Mouse (Mus musculus): ENCODE measurements around the gene C1qc.

C1qc gene

DNA sequence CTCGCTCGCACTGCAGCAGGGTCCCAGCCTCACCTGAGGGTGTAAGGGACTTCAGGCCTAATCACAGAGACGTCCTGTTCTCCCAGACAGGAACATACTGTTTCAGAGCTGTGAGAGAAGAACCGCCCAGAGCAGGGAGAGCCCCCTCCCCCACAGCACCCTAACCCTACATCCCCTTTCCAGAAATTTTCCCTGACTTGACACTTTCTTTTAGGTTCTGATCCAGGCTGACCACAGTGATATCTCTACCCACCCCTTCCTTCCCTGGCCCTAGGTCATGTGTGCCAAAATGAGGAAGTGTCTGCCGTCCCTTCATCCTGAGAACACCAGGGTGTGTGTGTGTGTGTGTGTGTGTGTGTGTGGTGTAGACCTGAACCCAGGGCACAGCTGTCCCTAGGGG, at the start of gene C1qc:
Gene C1qc, minus strand, starts transcription at position 255 of the 400 bp plus-strand sequence.
- DNase-seq (ENCODE audit: low read depth, low spot score) = no peak

DNA sequence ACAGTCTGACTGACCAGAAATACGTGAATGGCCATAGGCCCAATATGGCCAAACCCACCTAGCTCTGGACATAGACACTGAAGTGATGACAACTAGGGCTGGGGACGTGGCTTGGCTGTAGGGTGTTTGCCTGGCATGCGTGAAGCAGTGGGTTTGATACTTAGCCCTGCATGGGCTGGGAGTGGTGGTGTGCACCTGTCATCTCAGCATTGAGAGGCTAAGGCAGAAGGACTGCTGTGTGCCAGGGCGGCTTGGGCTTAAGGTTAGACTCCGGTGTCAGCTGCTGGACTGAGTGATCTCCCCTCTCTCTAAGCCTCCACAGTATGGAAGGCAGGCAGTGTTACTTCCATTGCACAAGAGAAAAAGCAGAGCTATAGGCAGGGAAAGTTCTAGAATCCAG, 45.1 kb upstream of the C1qc start:
- DNase-seq (ENCODE audit: low read depth, low spot score) = no peak

- DNase-seq (ENCODE audit: low read depth, low spot score) = no peak
Measured at GRCm38 (mm10) chr4:136937344-136937743, 44.5 kb upstream of the C1qc start.

GRCm38 (mm10) chr4:136934746-136935613, 42.1 kb upstream of the C1qc start:
- no peak for DNase-seq (ENCODE audit: low read depth, low spot score)

DNA sequence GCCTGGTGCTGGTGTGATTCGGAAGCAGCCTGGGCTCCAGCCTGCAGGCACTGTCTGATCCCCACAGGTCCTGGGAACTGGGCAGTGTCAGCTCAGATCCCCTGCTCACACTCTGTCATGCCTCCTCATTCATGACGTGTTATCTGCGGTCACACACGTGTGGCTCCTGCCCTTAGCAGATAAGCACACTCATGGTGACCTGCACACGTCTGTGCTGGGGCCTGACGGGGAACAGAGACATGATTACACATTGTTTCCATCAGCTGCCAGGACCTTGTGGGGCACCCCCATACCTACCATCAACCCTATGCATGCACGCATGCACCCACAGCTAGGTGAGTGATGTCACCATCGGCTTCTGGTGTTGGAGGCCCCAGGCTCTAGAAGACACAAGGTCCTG, 37.6 kb upstream of the C1qc start:
- DNase-seq (ENCODE audit: low read depth, low spot score) = no peak

DNA sequence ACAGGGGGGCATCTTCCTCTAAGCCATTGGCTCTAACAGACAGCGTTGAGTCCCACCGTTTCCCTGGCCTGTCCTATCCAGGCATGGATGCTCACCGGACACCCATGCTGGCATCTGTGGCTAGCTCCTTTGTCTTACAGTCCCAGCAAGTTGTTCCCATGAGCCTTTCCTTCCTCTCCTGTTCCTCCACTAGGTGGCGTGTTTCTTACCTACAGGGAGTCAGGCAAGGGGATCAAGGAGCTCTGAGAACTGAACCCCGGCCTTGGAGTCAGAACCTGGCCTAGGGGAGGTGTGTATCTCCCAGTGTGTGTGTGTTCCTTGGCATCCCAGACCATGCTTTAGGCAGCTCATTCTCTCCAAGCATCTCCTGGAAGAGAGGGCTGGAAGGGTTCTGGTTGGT, 36.1 kb upstream of the C1qc start:
- DNase-seq (ENCODE audit: low read depth, low spot score) = peak; percentile 81

GRCm38 (mm10) chr4:136925804-136926203, 32.9 kb upstream of the C1qc start:
- DNase-seq (ENCODE audit: low read depth, low spot score) = no peak

DNA sequence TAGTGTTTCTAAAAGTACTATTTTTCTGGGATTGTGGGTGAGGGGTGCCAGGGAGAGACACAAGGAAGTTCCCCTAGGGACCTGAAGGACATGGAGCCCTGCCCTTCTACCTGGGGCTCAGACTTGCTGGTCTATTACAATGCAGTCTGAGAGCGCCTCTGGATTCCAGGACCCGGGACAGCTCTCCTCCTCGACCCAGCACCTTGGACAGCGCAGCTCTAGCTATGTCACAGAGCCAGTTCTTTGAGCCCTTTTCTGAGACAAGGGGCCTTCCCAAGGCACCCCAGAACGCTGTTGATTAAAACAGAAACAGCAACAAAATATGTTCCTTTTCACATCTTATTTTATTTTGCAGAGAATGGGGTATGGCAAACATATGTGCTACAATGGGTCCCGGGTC, 31.7 kb upstream of the C1qc start:
- DNase-seq (ENCODE audit: low read depth, low spot score) = peak; percentile 82

GRCm38 (mm10) chr4:136919526-136919925, 26.7 kb upstream of the C1qc start:
- no peak for DNase-seq (ENCODE audit: low read depth, low spot score)

DNA sequence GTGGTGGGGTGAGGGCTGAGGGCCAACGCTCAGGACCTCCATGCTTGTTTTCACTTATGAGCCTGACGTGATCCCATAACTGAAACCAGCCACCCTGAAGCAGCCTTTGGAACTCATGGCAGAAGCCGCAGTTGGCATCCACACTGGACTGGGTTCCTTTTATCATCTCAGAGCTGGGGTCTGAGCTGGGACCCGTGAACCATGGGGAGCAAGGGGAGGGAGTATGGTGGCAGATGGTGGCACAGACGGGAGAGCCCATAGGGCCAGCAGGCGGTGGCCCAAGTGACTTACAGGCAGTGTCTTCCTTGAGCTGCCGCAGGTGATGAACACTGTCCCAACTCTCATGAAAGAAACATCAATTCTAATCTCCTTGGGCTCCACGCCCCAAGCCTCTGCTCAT, 26.0 kb upstream of the C1qc start:
- DNase-seq (ENCODE audit: low read depth, low spot score) = no peak

DNA sequence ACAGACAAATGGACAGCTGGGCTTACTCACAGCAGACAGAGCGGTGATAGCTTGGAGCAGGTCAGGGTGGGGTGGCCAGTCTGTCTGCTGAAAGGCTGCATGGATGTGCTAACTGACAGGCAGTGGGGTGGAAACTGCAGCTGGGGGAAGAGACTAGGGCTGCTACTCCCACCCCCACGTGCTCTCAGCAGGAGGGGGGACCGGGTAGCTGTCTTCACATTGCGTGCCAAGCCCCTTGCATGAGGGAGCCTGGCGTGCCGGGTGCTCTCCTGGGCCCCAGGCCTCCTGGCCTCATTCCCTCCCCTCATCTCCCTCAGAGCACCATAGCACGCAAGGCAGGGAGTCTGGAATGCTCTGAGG, 24.3 kb upstream of the C1qc start:
- DNase-seq (ENCODE audit: low read depth, low spot score) = no peak

DNA sequence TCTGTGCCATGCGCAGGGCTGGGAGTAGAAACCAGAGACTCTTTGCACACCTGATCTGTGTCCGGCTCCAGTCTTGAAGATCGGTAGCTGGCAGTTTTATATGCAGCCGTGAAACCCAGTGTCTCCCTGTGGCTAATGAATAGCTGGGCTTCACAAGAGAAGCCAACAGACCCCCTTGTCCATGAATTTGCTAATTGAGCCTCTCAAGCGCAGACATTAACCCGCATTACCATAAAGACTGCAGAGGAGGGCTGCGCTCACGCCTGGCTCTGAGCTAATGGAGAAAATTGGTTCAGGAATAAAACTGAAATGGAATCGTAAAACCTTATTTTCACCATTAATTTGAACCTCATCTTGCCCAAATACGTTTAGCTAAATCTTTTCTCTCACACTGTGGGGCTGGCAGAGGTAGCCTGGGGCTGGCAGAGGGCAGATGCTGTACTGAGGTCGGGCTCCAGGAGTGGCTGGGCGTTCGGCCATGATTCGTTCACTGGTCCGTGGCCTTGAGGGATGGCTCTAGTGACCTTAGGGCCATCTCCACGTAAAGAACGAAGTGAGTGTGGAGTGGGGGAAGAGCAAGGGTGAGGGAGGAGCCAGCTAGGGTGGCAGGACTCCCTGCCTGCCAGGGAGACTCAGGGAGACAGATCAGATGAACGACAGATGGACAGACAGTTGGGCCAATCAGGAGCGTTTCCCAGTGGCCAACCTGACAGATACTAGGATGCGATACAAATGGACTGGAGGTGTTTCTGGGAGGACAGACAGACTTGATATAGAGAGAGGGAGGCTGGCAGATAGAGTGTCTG, 23.7 kb upstream of the C1qc start:
- no peak for DNase-seq (ENCODE audit: low read depth, low spot score)

- DNase-seq (ENCODE audit: low read depth, low spot score) = peak; percentile 44
Measured at GRCm38 (mm10) chr4:136912841-136913240, 20.0 kb upstream of the C1qc start.

DNA sequence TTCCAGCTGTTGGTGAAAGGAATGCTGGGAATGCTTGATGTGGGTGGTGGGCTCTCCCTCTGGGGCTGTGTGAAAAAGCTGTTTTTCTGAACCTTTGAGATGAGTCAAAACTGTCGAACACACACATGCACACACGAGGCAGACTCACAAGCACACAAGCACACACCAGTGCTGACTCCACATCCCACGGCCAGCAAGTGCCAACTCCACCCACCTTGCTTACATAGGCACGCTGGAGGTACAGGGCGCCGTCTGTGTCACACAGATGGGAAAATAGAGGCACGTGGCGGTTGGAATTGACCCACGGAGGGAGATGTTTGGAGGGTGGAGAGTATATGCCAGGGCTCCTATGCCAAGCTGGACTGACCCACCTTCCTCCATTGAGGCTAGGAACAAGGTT, 18.9 kb upstream of the C1qc start:
- DNase-seq (ENCODE audit: low read depth, low spot score) = no peak

GRCm38 (mm10) chr4:136911211-136911646, 18.4 kb upstream of the C1qc start:
- peak; percentile 49 for DNase-seq (ENCODE audit: low read depth, low spot score)

DNA sequence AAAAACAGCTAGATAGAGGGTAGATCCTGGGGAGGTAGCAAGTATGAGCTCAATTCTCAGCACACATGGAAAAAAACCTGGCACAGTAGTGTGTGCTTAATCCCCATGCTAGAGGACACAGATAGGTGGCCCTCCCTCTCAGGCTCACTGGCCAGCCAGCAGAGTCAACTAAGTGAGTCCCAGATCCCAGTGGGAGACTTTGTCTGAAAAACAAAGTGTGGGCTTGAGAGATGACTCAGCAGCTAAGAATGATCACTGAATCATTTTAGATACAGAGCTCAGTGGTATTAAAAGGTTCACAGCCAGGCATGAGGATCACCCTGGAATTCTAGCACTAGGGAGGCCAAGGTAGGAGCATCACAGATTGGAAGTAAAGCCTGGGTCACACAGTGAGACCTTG, 14.9 kb upstream of the C1qc start:
- DNase-seq (ENCODE audit: low read depth, low spot score) = no peak

- peak; percentile 89 for DNase-seq (ENCODE audit: low read depth, low spot score)
Measured at GRCm38 (mm10) chr4:136907033-136907432, 14.2 kb upstream of the C1qc start.

- no peak for DNase-seq (ENCODE audit: low read depth, low spot score)
Measured at GRCm38 (mm10) chr4:136904767-136905539, 12.1 kb upstream of the C1qc start.

DNA sequence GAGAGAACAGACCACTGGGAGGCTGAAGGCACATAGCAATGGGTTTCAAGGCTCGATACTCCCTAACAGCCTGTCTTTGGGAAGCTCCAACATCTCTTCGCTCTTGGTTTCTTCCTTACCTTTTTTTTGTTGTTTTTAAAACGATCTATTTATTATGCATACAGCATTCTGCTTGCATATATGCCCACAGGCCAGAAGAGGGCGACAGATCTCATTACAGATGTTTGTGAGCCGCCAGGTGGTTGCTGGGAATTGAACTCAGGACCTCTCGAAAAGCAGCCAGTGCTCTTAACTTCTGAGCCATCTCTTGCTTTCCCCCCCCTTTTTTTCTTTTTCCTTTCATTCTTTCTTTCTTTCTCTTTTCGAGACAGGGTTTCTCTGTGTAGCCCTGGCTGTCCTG, 6.3 kb upstream of the C1qc start:
- no peak for DNase-seq (ENCODE audit: low read depth, low spot score)

GRCm38 (mm10) chr4:136898637-136899036, 5.8 kb upstream of the C1qc start, which contains the start of gene C1qa:
Gene C1qa, minus strand, starts transcription at chr4:136898803.
- DNase-seq (ENCODE audit: low read depth, low spot score) = no peak

DNA sequence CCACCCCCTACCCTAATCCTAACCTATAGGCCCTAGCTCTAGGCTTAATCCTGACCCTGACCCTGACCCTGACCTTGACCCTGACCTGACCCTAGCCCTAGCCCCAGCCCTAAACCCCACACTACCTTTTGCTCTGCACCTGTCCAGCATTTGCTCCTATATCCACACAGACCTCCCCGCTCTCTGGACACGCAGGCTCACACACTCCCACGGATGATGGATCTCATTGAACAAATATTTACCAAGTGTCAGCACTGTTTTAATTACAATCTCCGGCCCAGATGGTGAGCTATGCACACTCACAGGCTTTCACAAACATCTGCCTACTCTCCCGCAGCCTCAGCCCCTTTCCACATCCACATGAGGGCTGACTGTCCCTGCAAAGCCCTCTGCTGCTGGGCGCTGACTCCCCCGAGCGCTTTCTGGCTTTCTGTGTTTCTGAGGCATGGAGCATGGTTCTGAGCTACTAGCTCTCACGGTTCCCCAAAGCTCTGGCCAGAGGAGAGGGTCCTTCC, 5.3 kb upstream of the C1qc start:
- no peak for DNase-seq (ENCODE audit: low read depth, low spot score)

DNA sequence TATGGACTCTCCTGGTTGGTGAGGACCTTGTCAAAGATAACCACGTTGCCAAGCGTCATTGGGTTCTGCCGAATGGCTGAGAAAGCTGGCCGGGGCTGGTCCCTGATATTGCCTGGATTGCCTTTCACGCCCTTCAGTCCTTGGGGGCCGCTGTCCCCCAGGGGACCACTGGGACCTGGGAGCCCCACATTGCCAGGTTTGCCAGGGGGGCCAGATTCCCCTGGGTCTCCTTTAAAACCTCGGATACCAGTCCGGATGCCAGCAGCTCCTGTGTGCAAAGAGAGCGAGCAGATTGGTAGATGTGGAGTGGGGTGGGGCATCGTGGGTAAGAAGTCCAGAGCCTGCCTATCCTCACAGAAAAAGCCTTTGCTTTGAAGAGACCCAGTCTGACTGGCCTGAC, 3.6 kb upstream of the C1qc start:
- DNase-seq (ENCODE audit: low read depth, low spot score) = no peak

Measured in mesoderm, embryonic 11.5 days (tissue).